ENCODE assay signal across 29 mouse cellular contexts in genomic region chr1:132509771-132510170, GRCm38 (mm10). TPM values are rescaled to one million over a fixed set of nuclear protein-coding genes. Genes with fewer than 3 reads are reported as not detected.
DNase-seq lines count a peak whose midpoint lies in the region; ATAC-seq lines count a peak whose summit lies in the region.
"Had no signal": no experiment of that assay in that cellular context is flagged by ENCODE, and none has a peak within 500 bp of the region (broad histone marks: within the 10 kb centered on the region; RNA-seq: fewer than 3 reads in every experiment).

No protein-coding gene starts in this region.

- no peaks in the 10 kb centered on the region for H3K27me3 ChIP-seq in forebrain, embryonic 15.5 days
- no peaks in the 10 kb centered on the region for H3K27me3 ChIP-seq in forebrain, embryonic 11.5 days (ENCODE audit: control insufficient read depth, insufficient read depth, low read length)
- no peaks in the 10 kb centered on the region for H3K27me3 ChIP-seq in midbrain, embryonic 12.5 days
- no peaks in the 10 kb centered on the region for H3K27me3 ChIP-seq in midbrain, embryonic 11.5 days (ENCODE audit: control insufficient read depth, insufficient read depth, low read length)
- no peaks in the 10 kb centered on the region for H3K27me3 ChIP-seq in intestine, embryonic 15.5 days (replicated peaks)
- H3K27me3 ChIP-seq: embryonic facial prominence, embryonic 15.5 days; limb, embryonic 15.5 days; neural tube, embryonic 12.5 days had no signal

- no peak for ATAC-seq in forebrain, embryonic 15.5 days (replicated peaks)
- ATAC-seq in forebrain, embryonic 11.5 days (replicated peaks; ENCODE audit: low FRiP score): no peak
- no peak for ATAC-seq in midbrain, embryonic 12.5 days (ENCODE audit: low FRiP score, low read depth)
- ATAC-seq in midbrain, embryonic 11.5 days (ENCODE audit: low FRiP score): no peak
- no peak for ATAC-seq in intestine, embryonic 15.5 days
- ATAC-seq: CD4-positive, CD25-positive, alpha-beta regulatory T cell, adult 4 months; hindbrain, postnatal 0 days; intestine, postnatal 0 days had no signal

- H3K9ac ChIP-seq in forebrain, embryonic 15.5 days (replicated peaks): no peak overlapping the region
- H3K9ac ChIP-seq in forebrain, embryonic 11.5 days (ENCODE audit: low read length): no peak overlapping the region
- no peak overlapping the region for H3K9ac ChIP-seq in midbrain, embryonic 12.5 days (replicated peaks)
- H3K9ac ChIP-seq in midbrain, embryonic 11.5 days (ENCODE audit: low read length): no peak overlapping the region
- no peak overlapping the region for H3K9ac ChIP-seq in intestine, embryonic 15.5 days
- H3K9ac ChIP-seq: embryonic facial prominence, embryonic 15.5 days; heart, embryonic 12.5 days; limb, embryonic 15.5 days; liver, embryonic 14.5 days; neural tube, embryonic 12.5 days had no signal

- 88% methylated on average over 5 of the region's 5 CpGs for WGBS in forebrain, embryonic 15.5 days
- 93% methylated on average over 5 of the region's 5 CpGs for WGBS in forebrain, embryonic 11.5 days
- 90% methylated on average over 5 of the region's 5 CpGs for WGBS in midbrain, embryonic 12.5 days
- WGBS in midbrain, embryonic 11.5 days: 89% methylated on average over 5 of the region's 5 CpGs
- WGBS in intestine, embryonic 15.5 days: 93% methylated on average over 5 of the region's 5 CpGs

- H3K36me3 ChIP-seq in forebrain, embryonic 15.5 days: peaks cover 28% of the 10 kb centered on the region; the same call in 1 of the 2 replicates
- H3K36me3 ChIP-seq in forebrain, embryonic 11.5 days (ENCODE audit: control insufficient read depth, insufficient read depth, low read length): peaks cover 7% of the 10 kb centered on the region
- peaks cover 35% of the 10 kb centered on the region for H3K36me3 ChIP-seq in midbrain, embryonic 12.5 days
- H3K36me3 ChIP-seq in midbrain, embryonic 11.5 days (ENCODE audit: control insufficient read depth, insufficient read depth, low read length): peaks cover 1% of the 10 kb centered on the region; the same call in 1 of the 2 replicates
- H3K36me3 ChIP-seq in intestine, embryonic 15.5 days: peaks cover 19% of the 10 kb centered on the region

- no peak overlapping the region for H3K4me2 ChIP-seq in forebrain, embryonic 15.5 days (replicated peaks)
- H3K4me2 ChIP-seq in forebrain, embryonic 11.5 days (ENCODE audit: low read depth, low read length, severe bottlenecking): no peak overlapping the region
- no peak overlapping the region for H3K4me2 ChIP-seq in midbrain, embryonic 12.5 days (replicated peaks)
- no peak overlapping the region for H3K4me2 ChIP-seq in midbrain, embryonic 11.5 days
- H3K4me2 ChIP-seq in intestine, embryonic 15.5 days (replicated peaks): no peak overlapping the region
- H3K4me2 ChIP-seq: embryonic facial prominence, embryonic 15.5 days; heart, embryonic 12.5 days; limb, embryonic 15.5 days; neural tube, embryonic 12.5 days had no signal

- H3K27ac ChIP-seq in forebrain, embryonic 15.5 days (replicated peaks): peak overlapping the region; percentile 55
- H3K27ac ChIP-seq in forebrain, embryonic 11.5 days (ENCODE audit: low read depth, low read length): no peak overlapping the region
- H3K27ac ChIP-seq in midbrain, embryonic 12.5 days (replicated peaks): peak overlapping the region; percentile 50
- no peak overlapping the region for H3K27ac ChIP-seq in midbrain, embryonic 11.5 days (ENCODE audit: low read depth, low read length)
- H3K27ac ChIP-seq in intestine, embryonic 15.5 days: no peak overlapping the region
- H3K27ac ChIP-seq: embryonic facial prominence, embryonic 10.5 days; embryonic facial prominence, embryonic 15.5 days; hindbrain, postnatal 0 days; limb, embryonic 10.5 days; limb, embryonic 15.5 days; liver, embryonic 14.5 days; macrophage; neural tube, embryonic 12.5 days had no signal

- H3K4me3 ChIP-seq in forebrain, embryonic 15.5 days: no peak overlapping the region
- no peak overlapping the region for H3K4me3 ChIP-seq in forebrain, embryonic 11.5 days (ENCODE audit: low read depth, low read length)
- H3K4me3 ChIP-seq in midbrain, embryonic 12.5 days: no peak overlapping the region
- H3K4me3 ChIP-seq in midbrain, embryonic 11.5 days (ENCODE audit: low read depth, low read length): no peak overlapping the region
- H3K4me3 ChIP-seq in intestine, embryonic 15.5 days (replicated peaks): no peak overlapping the region
- H3K4me3 ChIP-seq: embryonic facial prominence, embryonic 10.5 days; embryonic facial prominence, embryonic 15.5 days; heart, embryonic 12.5 days; limb, embryonic 10.5 days; limb, embryonic 15.5 days; myocyte; neural tube, embryonic 12.5 days had no signal

- peaks cover 5% of the 10 kb centered on the region; the same call in 1 of the 2 replicates for H3K4me1 ChIP-seq in forebrain, embryonic 15.5 days
- no peaks in the 10 kb centered on the region for H3K4me1 ChIP-seq in forebrain, embryonic 11.5 days (replicated peaks; ENCODE audit: control insufficient read depth, insufficient read depth, low read length)
- no peaks in the 10 kb centered on the region; the same call in 1 of the 2 replicates for H3K4me1 ChIP-seq in midbrain, embryonic 12.5 days
- H3K4me1 ChIP-seq in midbrain, embryonic 11.5 days (ENCODE audit: control insufficient read depth, insufficient read depth, low read length): no peaks in the 10 kb centered on the region
- 0 out of 2 replicates have a peak, but pooled peaks cover 3% of the 10 kb centered on the region for H3K4me1 ChIP-seq in intestine, embryonic 15.5 days (replicated peaks)
- H3K4me1 ChIP-seq: embryonic facial prominence, embryonic 15.5 days; heart, embryonic 12.5 days; limb, embryonic 15.5 days; neural tube, embryonic 12.5 days had no signal

- no peak for DNase-seq in forebrain, embryonic 11.5 days (ENCODE audit: low spot score)
- no peak for DNase-seq in midbrain, embryonic 11.5 days (ENCODE audit: low spot score, missing footprints)
- DNase-seq in cerebellum, adult 8-10 months: peak; percentile 39
- peak; percentile 51 to 62 for DNase-seq in cerebellum, postnatal 14 days
- DNase-seq in frontal cortex, adult 2 months (ENCODE audit: extremely low spot score in 1 of 2, low spot score in 1 of 2): no peak
- DNase-seq: adrenal gland, postnatal 14 days; gastrocnemius, postnatal 25 days; heart, adult 18-20 months; heart, postnatal 4 days; kidney, postnatal 14 days; layer of hippocampus, adult 9-11 months; lung, adult 2 months; lung, postnatal 10 days had no signal

- H3K9me3 ChIP-seq in forebrain, embryonic 15.5 days: no peaks in the 10 kb centered on the region
- H3K9me3 ChIP-seq in forebrain, embryonic 11.5 days (ENCODE audit: control insufficient read depth, low read length): no peaks in the 10 kb centered on the region
- no peaks in the 10 kb centered on the region for H3K9me3 ChIP-seq in midbrain, embryonic 12.5 days
- no peaks in the 10 kb centered on the region for H3K9me3 ChIP-seq in midbrain, embryonic 11.5 days (ENCODE audit: control insufficient read depth, low read length)
- no peaks in the 10 kb centered on the region for H3K9me3 ChIP-seq in intestine, embryonic 15.5 days
- H3K9me3 ChIP-seq: embryonic facial prominence, embryonic 10.5 days; embryonic facial prominence, embryonic 15.5 days; heart, embryonic 12.5 days; limb, embryonic 10.5 days; limb, embryonic 15.5 days; neural tube, embryonic 12.5 days had no signal

RNA-seq across cellular contexts. Expression of gene Tmem81, which starts 3.7 kb away (rescaled TPM):
- 1.3 and 1.5 TPM in 2 replicates for polyA plus RNA-seq in forebrain, embryonic 15.5 days (2015; fragmentation: Nextera tagmentation; extraction: Ambion mirVana)
- polyA plus RNA-seq in forebrain, embryonic 11.5 days (2014; fragmentation: Nextera tagmentation; extraction: Ambion mirVana): 1.1 and 1.3 TPM in 2 replicates
- 1.4 and 1.7 TPM in 2 replicates for polyA plus RNA-seq in midbrain, embryonic 12.5 days (2016; fragmentation: Nextera tagmentation; extraction: Ambion mirVana)
- polyA plus RNA-seq in midbrain, embryonic 11.5 days (2014; fragmentation: Nextera tagmentation; extraction: Ambion mirVana): 0.86 and 1.5 TPM in 2 replicates
- 5.1 and 6.4 TPM in 2 replicates for polyA plus RNA-seq in frontal cortex, adult 2 months (2012; rRNA removed)
- 1.8 and 2.0 TPM in 2 replicates for polyA plus RNA-seq in intestine, embryonic 15.5 days (2015; fragmentation: Nextera tagmentation; extraction: Ambion mirVana)

RNA-seq across cellular contexts. Expression of gene Rbbp5, which starts 32.6 kb away (rescaled TPM):
- 54.9 and 55.5 TPM in 2 replicates for polyA plus RNA-seq in forebrain, embryonic 15.5 days (2015; fragmentation: Nextera tagmentation; extraction: Ambion mirVana)
- polyA plus RNA-seq in forebrain, embryonic 11.5 days (2014; fragmentation: Nextera tagmentation; extraction: Ambion mirVana): 62.0 and 67.3 TPM in 2 replicates
- polyA plus RNA-seq in midbrain, embryonic 12.5 days (2016; fragmentation: Nextera tagmentation; extraction: Ambion mirVana): 61.4 and 62.0 TPM in 2 replicates
- 65.2 and 65.9 TPM in 2 replicates for polyA plus RNA-seq in midbrain, embryonic 11.5 days (2014; fragmentation: Nextera tagmentation; extraction: Ambion mirVana)
- polyA plus RNA-seq in frontal cortex, adult 2 months (2012; rRNA removed): 49.1 and 51.0 TPM in 2 replicates
- polyA plus RNA-seq in intestine, embryonic 15.5 days (2015; fragmentation: Nextera tagmentation; extraction: Ambion mirVana): 36.0 and 38.7 TPM in 2 replicates

RNA-seq across cellular contexts. Expression of gene Cntn2, which starts 33.3 kb away (rescaled TPM):
- 117 and 137 TPM in 2 replicates for polyA plus RNA-seq in forebrain, embryonic 15.5 days (2015; fragmentation: Nextera tagmentation; extraction: Ambion mirVana)
- polyA plus RNA-seq in forebrain, embryonic 11.5 days (2014; fragmentation: Nextera tagmentation; extraction: Ambion mirVana): 15.3 and 16.9 TPM in 2 replicates
- polyA plus RNA-seq in midbrain, embryonic 12.5 days (2016; fragmentation: Nextera tagmentation; extraction: Ambion mirVana): 109 and 112 TPM in 2 replicates
- 30.9 and 31.4 TPM in 2 replicates for polyA plus RNA-seq in midbrain, embryonic 11.5 days (2014; fragmentation: Nextera tagmentation; extraction: Ambion mirVana)
- 35.6 and 39.8 TPM in 2 replicates for polyA plus RNA-seq in frontal cortex, adult 2 months (2012; rRNA removed)
- 0.29 and 0.33 TPM in 2 replicates for polyA plus RNA-seq in intestine, embryonic 15.5 days (2015; fragmentation: Nextera tagmentation; extraction: Ambion mirVana)
- polyA plus RNA-seq: CD4-positive, CD25-positive, alpha-beta regulatory T cell, adult 4 months; macrophage; myocyte; testis, adult 2 months had no signal

Comparison
In these comparisons a context has a peak if more than half of its experiments do, and no peak if none do; other contexts are left out.
1. H3K27ac ChIP-seq: peak in forebrain, embryonic 15.5 days (single experiment) and midbrain, embryonic 12.5 days (single experiment); none in forebrain, embryonic 11.5 days (single experiment), midbrain, embryonic 11.5 days (single experiment) and intestine, embryonic 15.5 days (single experiment).
2. DNase-seq: peak in cerebellum, adult 8-10 months (single experiment) and cerebellum, postnatal 14 days (2 of 2); none in forebrain, embryonic 11.5 days (single experiment), midbrain, embryonic 11.5 days (single experiment) and frontal cortex, adult 2 months (0 of 2).
3. RNA of gene Cntn2, which starts 33.3 kb away (polyA plus RNA-seq): 117 to 137 TPM in forebrain, embryonic 15.5 days, 109 to 112 TPM in midbrain, embryonic 12.5 days, 35.6 to 39.8 TPM in frontal cortex, adult 2 months, 30.9 to 31.4 TPM in midbrain, embryonic 11.5 days and 15.3 to 16.9 TPM in forebrain, embryonic 11.5 days; 0.29 to 0.33 TPM in intestine, embryonic 15.5 days; every median in the first group is over 10 times any median in the second.